Mouse (Mus musculus) cerebellum, adult (tissue): ENCODE results near the gene Crb2.

Source experiments
- ATAC-seq: cut with Nextera tagmentation; 2 replicates; pipeline ENCODE4 v1.9.2; 2017; ENCODE audit warnings: mild to moderate bottlenecking, moderate library complexity, mixed read lengths; ENCODE audit not compliant: insufficient number of reproducible peaks, low FRiP score, low TSS enrichment

Crb2 gene

DNA sequence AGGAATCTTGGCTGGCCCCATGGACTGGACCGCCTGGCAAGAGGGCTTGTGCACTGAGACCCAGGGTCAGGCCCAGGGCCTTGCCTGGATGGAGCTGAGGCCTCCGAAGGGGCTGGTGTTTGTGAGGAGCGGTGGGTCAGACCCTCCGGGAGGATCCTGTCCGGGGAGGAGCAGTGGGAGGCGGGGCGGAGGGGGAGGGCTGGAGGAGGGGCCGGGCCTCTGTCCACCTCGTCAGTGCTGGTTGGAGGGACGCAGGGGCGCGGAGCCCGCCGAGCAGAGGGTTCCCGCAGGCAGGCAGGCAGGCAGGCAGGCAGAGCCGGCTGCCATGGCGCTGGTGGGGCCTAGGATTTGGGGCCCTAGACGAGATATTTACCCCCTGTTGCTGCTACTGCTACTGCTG is at the start of gene Crb2:
Gene Crb2 (plus strand): TSS at position 234 of the 400 bp plus-strand sequence.
- no peak for ATAC-seq

DNA sequence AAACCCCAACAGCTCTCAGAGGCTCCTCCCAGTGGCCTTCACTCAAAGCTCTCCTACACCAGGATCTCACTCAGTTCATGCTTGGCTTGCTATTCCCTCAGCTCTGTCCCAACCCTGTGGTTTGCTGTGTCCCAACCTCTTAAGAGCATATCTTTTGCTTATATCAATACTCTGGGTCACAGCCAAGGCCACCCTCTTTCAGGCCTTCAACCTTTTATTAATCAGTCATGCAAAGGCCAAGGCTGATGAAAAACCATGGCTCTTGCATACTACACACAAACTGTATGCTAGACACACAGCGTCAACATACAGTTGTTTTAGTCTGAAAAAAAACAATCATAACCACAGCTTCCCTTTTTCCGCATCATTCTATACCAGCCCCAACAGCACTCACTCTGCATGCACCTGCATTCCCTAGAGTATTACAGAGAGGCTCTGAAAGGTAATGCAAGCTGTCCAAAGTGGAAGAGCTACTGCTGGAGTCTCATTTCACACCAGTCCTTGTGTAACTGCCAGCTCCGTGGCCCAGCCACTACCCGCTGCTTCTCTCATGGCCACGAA is 44.7 kb upstream of the Crb2 start:
- ATAC-seq, result no peak

DNA sequence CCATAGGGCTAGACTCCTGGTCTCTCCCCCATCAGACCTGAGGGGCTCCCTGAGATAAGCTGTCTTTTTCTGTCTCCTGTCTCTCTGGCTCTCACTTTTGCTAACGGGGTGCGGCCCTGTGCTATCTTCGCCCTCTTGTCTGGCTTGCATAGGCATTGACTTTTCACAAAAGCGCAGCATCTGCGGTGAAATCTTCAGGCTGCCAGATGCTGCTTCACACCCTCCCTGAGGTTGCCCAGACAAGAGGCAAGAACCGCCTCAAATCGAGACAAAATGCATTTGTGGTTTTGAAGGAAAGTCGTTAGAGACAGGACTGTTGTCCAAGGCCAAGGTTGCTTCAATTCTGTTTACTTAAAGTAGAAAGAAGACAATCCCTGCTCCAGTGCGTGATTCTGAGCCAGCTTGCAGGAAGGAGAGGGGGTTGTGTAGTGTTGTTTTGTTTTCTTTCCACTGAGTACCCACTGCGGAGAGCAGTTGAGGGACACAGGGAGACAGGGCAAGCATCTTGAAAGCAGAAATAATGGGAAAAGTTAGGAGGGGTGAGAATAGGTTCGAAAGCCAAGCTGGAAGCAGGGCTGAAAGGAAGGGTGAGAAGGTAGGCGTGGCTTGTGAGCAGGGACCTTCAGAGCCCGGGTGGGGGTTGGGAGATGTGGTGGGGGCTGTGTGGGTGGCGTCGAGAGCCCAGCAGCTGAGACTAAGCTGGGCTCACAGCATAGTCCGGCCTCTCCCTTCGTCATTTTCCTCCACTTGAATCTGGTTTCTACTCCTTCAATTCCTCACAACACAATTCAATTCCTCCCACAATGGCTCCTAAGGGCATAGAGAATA is 40.9 kb upstream of the Crb2 start:
- no peak for ATAC-seq

DNA sequence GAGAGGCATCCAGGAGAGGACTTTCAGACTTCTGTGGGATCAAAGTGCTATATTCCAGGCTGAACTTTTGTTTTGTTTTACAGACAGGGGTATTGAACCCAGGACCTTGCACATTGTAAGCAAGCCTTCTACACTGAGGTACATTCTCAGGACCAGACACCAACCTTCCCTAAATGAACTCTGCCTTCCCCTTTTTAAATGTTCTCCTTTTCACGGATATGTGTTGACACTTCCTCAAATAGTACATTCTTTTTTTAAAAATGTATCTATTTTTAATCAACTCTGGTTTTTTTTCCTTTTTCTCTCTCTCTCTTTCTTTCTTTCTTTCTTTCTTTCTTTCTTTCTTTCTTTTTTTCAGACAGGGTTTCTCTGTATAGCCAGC is 40.3 kb upstream of the Crb2 start:
- no peak for ATAC-seq

DNA sequence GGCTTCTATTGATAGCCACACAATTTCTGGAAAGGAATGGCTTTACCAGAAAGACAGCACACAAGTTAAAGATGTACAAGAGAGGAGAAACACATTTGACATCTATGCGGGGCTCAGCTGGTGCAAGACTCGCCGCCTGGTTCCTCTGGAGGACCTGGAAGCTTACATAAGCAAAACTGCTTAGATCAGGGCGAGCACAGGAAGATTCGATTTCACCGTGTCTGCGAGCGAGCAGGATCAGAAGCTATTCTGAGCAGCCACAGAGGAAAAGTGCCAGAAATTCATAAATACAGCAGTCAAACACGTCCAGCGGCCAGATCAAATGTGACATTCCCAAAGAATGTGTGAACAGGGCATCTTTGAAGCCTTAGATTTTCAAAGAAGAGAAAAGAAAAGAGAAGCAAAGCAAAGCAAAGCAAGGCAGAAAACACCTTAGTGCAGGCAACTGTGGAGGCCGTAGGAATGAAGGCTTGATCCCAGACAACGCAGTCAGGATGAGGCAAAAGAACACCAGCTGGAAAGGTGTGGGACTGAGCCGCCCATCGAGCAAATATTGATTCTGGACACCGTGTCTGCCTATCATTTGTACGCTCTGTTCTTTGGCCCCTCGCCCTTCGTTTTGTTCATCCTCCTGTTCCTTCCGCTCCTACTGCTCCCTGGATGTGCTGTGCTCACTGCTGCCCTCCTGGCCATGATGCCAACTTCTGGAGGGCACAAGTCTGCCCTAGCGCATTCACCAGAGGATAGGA is 34.1 kb upstream of the Crb2 start:
- ATAC-seq, result peak; percentile 73

DNA sequence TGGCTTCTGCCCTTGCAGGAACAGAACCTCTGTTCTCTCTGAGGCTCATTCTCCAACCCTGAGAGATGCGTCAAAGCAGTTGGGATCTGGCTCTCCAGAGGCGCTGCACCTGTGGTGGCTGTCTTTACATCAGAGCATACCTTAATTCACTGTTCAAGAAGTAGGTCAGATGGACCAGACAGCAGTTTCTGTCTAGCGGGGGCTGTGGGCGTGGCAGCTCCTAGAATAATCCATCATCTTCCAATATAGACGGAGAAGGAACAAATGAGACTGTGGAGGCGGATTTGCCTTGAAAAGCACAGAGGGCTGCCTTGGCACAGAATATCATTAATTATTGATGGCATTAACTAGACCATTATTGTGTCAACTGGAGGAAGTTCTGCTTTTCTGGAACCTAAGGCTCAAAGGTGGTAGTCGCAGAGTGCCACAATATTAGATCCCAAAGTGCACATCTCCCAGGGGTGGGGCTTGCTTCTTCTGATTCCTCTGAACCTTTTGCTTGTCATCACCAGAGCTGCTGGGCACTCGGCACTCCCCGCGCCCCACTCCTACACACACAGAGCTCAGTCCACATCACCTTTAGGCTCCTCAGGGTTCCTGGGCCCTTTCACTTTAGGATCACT is 31.2 kb upstream of the Crb2 start:
- ATAC-seq, result no peak

DNA sequence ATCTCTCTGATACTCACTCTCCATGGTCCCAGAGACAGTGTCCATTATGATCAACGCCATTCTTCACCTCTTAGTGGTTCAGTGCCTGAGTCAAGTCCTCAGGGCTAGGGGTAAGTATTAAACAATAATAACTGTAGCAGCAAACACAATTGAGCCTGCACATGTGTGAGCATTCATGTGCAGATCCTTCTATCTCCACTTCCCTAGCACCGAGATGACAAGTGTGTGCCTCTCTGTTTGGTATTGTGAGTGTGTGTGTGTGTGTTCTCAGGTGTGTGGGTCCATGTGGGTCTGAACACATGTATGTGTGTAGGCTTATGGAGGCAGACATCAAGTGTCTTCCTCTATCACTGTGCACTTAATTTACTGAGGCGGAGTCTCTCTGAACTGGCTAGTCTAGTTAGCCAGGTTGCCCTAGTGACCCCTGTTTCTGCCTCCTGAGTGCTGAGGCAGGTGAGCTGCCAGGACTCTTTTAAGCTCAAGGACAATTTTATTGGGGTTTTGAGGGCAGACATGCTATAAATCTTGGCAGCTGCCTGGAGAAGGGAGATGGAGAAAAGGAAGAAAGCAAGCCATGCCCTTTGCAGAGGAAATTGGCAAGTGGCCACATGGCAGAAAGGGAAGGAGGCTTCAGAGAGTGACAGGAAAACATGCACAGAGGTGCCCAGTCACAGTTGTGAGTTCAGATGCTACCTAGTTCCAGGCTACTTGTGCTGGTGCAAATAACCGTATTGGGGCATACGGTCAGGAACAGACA is 29.6 kb upstream of the Crb2 start:
- ATAC-seq, result no peak

DNA sequence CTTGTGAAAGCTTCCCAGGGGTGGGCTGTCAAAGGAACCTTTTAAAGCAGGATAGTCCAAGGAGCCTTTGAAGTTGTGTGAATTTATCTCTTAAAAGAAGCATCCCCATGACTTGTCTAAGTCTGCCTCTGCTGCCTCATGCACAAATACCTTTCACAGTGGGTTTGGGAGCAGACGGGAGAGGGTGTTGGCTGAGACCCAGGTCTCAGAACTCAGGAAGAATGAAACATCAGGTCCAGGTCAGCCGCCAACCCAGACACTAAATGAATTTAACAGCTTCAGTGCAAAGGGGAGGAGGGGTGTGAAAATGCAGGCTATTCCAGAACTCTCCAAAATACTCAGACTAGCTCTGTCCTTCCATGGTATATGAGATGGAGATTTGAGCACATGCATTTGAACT is 28.1 kb upstream of the Crb2 start:
- ATAC-seq, result no peak

DNA sequence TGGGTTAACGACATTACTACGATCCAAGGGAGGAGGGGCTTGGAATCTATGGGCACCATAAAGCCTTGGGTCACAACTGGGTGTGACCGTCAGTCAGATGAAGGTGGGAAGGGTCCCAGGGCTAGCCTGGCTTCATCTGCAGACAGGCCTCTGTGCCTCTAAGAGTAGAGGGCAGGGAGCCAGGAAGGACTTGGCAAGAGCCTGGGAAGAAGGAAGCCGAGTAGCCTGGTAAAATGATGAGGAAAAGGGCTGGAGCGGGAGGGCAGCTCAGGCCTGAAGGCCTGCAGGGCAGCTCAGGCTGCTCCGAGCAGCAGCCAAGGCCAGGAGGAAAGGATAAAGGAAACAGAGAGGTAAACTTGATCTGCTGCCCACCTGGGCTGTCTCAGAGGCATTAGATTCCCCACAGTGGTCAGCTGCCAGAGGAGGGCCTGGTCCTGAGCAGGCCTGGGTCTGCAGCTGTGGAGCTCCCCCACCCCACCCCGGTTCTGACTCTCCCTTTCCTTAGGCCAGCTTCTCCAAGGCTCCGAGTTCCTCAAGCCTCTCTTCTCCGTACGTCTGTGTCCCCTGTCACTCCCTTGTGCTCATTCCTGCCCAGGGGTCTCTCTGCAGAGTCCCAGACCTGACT is 27.5 kb upstream of the Crb2 start:
- ATAC-seq, result peak; percentile 37; the same call in 1 of the 2 replicates

DNA sequence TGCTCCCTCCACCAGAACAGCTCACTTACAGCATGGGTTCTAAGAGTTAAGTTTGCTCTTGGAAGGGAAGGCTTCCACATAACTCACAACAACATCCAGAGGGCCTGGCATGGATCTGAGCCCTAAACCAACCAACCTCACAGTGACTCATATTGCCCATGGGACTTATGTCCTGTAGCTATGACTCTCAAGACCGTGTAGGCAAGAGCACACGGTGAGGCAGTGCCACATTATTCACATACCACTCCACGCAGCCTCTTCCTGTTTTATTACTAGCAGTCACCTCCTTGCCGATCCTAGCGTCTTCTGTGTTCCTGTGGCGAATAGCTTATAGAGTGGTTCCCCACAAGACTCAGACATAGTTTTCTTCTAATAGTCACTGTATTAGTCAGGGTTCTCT is 26.7 kb upstream of the Crb2 start:
- ATAC-seq, result no peak

DNA sequence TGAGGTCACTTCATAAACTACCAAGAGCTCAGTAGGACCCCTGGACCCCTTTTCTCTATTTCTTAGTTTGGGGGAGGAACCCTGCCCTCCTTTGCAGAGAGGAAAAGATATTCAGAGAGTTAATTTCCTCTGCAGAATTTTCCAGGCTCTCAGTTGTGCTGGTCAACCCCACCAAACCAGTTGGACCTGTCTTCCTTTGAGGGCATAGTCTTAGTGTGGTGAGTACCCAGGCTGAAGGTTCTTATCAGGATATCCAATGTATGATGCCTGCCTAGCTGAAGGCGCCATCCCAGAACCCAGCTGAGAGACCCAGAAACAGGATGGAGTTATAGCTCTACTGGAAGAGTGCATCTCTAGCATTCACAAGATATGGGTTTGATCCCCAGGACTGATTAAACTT is 24.9 kb upstream of the Crb2 start:
- ATAC-seq, result no peak

DNA sequence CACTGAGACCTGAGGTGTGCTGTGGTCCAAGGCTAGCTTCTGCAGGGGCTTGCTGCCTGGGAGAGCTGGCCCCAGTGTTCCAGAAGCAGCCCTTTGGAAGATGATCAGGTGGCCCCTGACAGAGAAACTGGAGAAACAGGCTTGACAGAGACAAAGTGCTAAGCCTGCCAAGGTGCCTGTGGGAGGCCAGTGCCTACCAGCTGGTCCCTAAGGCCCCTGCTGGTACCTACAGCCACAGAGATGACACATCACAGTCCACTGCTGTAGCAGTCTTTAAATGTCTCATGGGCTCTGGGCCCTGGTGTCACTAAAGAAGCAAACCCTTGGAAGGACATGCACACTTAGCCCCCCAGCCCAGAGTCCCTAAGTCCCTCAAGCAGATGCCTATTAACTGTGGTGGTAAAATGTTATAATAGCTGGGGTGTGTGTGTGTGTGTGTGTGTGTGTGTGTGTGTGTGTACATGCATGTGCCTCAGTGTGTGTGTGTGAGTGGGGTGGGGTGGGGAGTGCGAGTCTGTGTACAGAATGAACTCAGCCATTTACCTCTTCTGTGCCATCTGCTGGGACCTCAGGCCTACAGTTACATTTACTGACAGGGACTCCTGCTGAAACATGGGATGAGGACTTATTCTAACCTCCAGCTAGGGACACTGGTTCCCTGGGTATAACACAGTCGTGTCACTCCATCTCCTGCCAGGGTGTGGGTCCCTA is 19.7 kb upstream of the Crb2 start:
- peak; percentile 89 for ATAC-seq

DNA sequence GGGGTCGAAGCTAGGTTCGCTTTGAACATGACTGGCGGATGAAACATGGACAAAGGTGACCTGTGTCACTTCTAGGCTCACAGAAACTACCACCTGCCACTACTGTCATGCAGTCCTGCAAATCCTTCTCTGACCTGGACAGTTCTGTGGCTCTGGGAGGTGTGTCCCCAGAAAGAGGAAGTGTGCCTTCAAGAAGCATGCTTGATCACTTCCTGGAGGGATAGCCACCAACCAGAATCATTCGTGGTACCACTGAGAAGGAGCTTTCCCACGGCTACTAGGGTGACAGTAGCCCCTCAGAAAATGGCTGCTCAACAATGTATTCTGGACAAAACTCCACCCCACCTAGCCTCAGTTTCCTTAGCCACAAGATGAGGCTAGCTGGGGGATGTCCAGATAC is 19.0 kb upstream of the Crb2 start:
- no peak for ATAC-seq

DNA sequence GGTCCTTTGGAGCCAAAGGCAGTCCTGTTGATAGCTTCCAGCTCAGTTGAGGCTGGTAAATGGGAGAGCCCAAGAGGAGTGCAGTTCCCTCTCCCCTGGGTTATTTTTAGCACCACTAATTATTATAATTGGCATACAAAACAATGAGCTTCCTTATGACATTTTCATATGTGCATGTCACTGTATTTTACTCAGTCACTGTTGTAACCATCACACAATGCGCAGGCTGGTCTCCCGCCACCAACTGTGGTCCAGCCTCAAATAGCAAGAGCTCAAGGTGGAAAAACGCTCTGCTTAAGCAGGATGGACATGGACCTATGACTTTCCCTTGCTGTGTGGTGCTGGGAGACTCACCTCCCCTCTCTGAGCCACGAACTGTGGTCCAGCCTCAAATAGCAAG is 18.3 kb upstream of the Crb2 start:
- no peak for ATAC-seq

DNA sequence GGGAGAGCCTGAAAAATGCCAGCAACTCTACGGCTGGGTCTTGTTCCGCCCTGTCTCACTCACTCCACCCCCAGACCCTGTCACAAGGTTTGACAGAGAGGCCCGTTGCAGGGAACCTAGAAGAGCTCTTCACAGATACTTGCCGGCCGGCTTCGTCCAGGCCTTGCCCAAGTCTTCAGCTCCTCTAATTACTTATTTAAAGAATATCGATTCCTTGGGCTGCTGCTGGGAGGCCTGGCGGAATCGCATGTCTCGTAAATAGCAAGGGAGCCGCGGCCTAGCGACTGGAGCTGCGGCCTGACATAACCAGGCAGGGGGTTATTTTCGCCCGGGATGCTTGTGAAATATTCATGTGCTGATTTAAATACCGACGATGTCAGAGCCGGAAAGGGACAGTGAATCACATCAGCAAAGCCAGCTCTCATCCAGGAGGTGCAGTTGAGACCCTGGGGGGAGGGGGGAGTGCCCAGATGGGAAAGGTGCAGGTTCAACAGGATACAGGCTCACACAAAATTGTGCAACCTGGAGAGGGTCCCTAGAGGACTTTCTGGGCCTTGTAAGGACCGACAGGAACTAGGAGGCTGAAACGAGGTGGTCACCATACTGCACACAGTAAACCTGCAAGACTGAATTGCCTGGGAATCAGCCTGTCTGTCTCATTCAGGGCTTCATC is 17.6 kb upstream of the Crb2 start:
- no peak for ATAC-seq

DNA sequence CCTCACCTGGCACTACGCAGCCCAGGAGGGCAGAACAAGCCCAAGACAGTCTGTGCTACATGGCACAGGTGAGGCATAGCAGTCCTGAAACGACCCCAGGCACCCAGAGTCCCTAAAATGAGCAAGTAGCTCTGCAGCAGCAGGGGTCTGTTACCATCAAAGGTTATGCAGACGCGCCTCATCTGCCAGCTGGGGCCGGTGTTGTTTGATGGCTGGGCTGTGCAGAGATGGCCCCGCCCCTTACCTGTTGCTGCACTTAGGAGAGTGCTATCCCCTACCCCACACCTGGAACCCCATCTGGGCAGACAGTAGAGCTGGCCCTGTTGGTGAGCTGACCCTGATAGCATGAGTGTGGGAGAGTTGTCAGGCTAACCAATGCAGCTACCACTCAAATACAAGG is 15.4 kb upstream of the Crb2 start:
- no peak for ATAC-seq

DNA sequence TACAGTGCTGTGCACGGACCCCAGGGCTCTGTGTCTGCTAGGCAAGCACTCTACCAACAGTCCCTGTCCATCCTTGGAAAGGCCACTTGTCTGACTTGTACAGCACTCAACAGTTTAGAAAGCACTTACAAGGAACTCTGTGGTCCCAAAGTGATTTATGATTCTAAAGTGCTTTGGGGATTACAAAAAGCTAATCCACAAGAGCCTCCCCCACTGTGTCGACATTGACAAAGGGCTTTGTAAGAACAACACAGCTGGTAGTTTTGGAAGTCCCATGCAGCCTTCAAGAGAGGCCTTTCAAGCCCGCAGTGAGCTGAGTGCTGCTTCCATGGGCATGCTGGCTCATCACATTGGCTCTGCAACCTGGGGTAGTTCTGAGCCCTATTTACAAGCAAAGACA is 12.4 kb upstream of the Crb2 start:
- no peak for ATAC-seq

DNA sequence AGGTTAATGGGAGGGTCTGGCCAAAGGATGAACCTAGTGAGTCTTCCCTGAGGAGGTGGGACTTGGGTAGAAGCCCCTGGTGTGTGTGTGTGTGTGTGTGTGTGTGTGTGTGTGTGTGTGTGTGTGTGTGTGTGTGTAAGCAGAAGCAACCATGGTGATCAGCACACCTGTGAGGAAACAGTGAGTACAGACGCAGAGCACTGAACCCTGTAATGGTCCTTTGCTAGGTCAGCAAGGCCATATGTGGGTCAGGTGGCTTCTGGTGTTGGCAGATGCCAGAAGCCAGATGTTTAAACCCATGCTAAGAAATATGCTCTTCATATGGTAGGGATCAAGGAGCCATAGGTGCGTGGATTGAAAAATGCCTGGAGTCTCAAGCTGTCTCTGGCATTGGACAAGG is 11.5 kb upstream of the Crb2 start:
- no peak for ATAC-seq

DNA sequence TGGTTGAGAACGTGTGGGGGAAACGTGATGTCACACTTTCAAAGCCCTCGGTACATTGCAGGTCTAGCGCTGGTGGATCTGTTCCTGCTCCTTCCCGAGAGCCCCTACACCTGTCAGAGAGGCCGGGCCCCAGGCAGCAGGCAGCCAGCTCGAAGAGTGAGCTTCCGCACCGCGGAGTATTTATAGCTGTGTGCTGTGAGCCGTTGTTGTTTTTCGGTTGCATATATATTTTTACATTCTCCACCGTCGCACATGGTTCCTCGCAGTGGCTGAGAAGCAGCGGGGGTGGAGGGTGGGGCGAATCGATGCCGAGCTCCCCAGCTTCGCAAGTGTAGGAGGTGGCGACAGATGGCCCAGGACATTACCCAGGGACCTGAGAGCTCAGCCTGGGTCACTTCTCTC is 11.0 kb upstream of the Crb2 start:
- no peak for ATAC-seq
